Mouse (Mus musculus) forebrain, embryonic 16.5 days (tissue): ENCODE data around the gene Fam171a2. TPM values are rescaled to one million over a fixed set of nuclear protein-coding genes. Genes with fewer than 3 reads are reported as not detected.

Experiments
- ATAC-seq: fragments of 200-750 bp; cut with Nextera tagmentation; 2 replicates; pipeline ENCODE4 v1.8.0; 2017; ENCODE audit warnings: mild to moderate bottlenecking, moderate library complexity
- H3K27ac ChIP-seq: fragments of 300-500 bp; sonication (generic); 2 replicates; pipeline ENCODE4 v1.5.1; 2014; ENCODE audit warnings: low read length, control low read depth
- H3K27me3 ChIP-seq: fragments of 300-500 bp; sonication (generic); replicated peaks from 2 replicates; pipeline ENCODE4 v1.6.1; 2014; ENCODE audit warnings: low read length; ENCODE audit not compliant: control insufficient read depth, insufficient read depth
- H3K36me3 ChIP-seq: fragments of 300-500 bp; sonication (generic); 2 replicates; pipeline ENCODE4 v1.6.1; 2014; ENCODE audit not compliant: control insufficient read depth, insufficient read depth
- H3K4me1 ChIP-seq: fragments of 300-500 bp; sonication (generic); replicated peaks from 2 replicates; pipeline ENCODE4 v1.6.1; 2014; ENCODE audit warnings: low read length; ENCODE audit not compliant: control insufficient read depth, insufficient read depth
- H3K4me2 ChIP-seq: fragments of 300-500 bp; sonication (generic); 2 replicates; pipeline ENCODE4 v1.6.1; 2014; ENCODE audit warnings: mild to moderate bottlenecking, low read length, control low read depth
- H3K4me3 ChIP-seq: fragments of 300-500 bp; sonication (generic); replicated peaks from 2 replicates; pipeline ENCODE4 v1.5.1; 2014; ENCODE audit warnings: mild to moderate bottlenecking, low read length, control low read depth
- H3K9ac ChIP-seq: fragments of 300-500 bp; sonication (generic); replicated peaks from 2 replicates; pipeline ENCODE4 v1.6.1; 2014; ENCODE audit warnings: low read depth, low read length, control low read depth
- H3K9me3 ChIP-seq: fragments of 300-500 bp; sonication (generic); 2 replicates; pipeline ENCODE4 v1.6.1; 2016; ENCODE audit warnings: low read length; ENCODE audit not compliant: control insufficient read depth
- WGBS: fragments of 180-500 bp; shearing (Covaris S2); extraction: QIAGEN DNeasy Blood & Tissue Kit; methylation state at CpG from one replicate; pipeline ENCODE4 v1.1.7; 2014; 5-methylcytosine and 5-hydroxymethylcytosine counted together
- polyA plus RNA-seq: library from polyadenylated mRNA; unstranded; fragments of >200 nt; fragmentation: Nextera tagmentation; extraction: Ambion mirVana; gene quantifications from 2 replicates; pipeline ENCODE4 v1.2.1, GENCODE M21; 2015

Fam171a2 gene
- polyA plus RNA-seq, 1 experiment from 2014 or later = 17.8 TPM

DNA sequence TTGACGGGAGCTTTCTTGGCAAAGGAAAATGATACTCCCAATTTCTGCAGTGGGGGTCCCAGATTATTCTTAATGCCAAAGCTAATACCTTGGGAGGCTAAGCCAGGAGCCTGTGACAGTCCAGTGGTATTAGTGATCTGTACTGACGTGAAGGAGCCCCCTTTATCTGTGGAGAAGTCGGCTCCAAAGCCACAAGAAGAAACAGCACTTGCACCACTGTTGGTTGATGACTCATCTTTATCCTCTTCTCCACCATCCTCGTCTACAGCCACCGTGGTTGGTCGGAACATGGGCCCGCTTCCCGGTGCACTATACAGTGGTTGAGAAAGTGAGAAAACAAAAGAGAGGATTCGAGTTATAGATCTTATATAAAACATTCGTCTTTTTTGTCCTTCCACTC lies 34.3 kb upstream of the Fam171a2 start:
- no peak overlapping the region for H3K27ac ChIP-seq
- H3K4me2 ChIP-seq = no peak overlapping the region
- 92% methylated on average over 10 of the region's 10 CpGs for WGBS
- H3K9ac ChIP-seq = no peak overlapping the region
- H3K4me1 ChIP-seq = no peaks in the 10 kb centered on the region
- H3K36me3 ChIP-seq = peaks cover 26% of the 10 kb centered on the region
- H3K9me3 ChIP-seq = no peaks in the 10 kb centered on the region
- no peaks in the 10 kb centered on the region for H3K27me3 ChIP-seq
- no peak overlapping the region for H3K4me3 ChIP-seq
- no peak for ATAC-seq

DNA sequence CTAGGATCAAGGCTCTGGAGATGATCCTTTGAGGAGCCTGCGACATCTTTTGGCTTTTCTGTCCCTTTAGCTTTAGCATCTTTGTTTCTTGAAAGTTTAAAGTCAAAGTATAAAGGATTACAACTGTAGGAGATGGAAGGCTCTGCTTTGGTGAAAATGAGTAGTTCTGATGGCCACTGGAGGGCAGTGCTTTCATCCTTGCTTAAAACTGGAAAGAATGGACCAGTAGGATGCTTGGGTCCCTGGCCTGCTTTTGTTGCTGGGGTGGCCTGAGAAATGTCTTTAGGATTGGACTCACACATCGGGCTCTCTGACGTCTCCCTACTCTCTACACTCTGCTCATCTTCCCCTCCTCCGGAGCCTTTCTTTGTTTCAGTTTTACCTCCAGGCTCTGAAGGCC lies 33.4 kb upstream of the Fam171a2 start:
- WGBS = 91% methylated on average over 4 of the region's 4 CpGs
- no peak for ATAC-seq
- Histone ChIP-seq H3K4me2 (no peak overlapping the region), H3K36me3 (peaks cover 22% of the 10 kb centered on the region), H3K4me3 (no peak overlapping the region), H3K9ac (no peak overlapping the region), H3K27me3 (no peaks in the 10 kb centered on the region), H3K9me3 (no peaks in the 10 kb centered on the region), H3K27ac (no peak overlapping the region), H3K4me1 (no peaks in the 10 kb centered on the region)

DNA sequence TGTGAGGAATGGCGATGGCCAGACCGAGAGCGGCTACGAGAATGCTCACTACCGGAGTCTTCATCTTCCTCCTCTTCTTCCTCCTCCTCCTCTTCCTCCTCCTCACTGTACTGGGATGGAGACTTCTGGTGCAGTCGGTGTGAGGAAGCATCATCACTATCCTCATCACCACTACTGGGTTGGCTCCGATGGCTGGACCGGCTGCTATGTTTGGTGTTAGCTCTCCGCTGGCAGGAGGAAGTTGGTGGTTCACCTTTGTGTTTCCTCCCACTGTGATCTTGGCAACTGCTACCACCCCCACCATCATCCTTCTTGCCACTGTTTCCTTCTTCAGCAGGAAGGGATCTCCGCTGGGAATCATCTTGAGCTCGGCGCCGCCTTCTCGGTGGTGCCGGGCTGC lies 32.6 kb upstream of the Fam171a2 start:
- Histone ChIP-seq H3K4me1 (no peaks in the 10 kb centered on the region), H3K27me3 (no peaks in the 10 kb centered on the region), H3K27ac (no peak overlapping the region), H3K4me3 (no peak overlapping the region), H3K36me3 (peaks cover 22% of the 10 kb centered on the region), H3K9me3 (no peaks in the 10 kb centered on the region), H3K9ac (no peak overlapping the region), H3K4me2 (no peak overlapping the region)
- 98% methylated on average over 15 of the region's 15 CpGs for WGBS
- ATAC-seq = no peak

DNA sequence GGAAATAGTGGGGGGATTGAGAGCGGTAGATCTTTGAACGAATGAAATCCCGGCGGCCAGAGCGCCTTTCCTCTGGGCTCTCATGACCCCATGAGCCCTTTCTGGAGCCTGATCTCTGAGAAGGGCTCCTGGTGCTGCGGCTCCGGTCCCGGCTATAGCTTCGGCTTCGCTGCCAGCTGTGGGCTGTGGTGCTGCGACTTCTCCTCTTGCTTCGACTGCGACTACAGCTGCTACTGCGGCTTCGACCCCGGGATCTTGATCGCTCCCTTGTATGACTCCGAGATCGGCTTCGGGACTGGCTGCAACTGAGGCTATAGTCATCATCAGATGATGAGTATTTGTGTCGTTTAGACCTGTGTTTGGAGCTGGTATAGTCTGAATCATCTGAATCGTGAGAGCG lies 32.1 kb upstream of the Fam171a2 start:
- no peak overlapping the region for H3K4me3 ChIP-seq
- H3K36me3 ChIP-seq = peaks cover 21% of the 10 kb centered on the region
- no peak overlapping the region for H3K27ac ChIP-seq
- no peak overlapping the region for H3K4me2 ChIP-seq
- 95% methylated on average over 23 of the region's 23 CpGs for WGBS
- H3K4me1 ChIP-seq = no peaks in the 10 kb centered on the region
- H3K9me3 ChIP-seq = no peaks in the 10 kb centered on the region
- no peak overlapping the region for H3K9ac ChIP-seq
- ATAC-seq = no peak
- H3K27me3 ChIP-seq = no peaks in the 10 kb centered on the region

DNA sequence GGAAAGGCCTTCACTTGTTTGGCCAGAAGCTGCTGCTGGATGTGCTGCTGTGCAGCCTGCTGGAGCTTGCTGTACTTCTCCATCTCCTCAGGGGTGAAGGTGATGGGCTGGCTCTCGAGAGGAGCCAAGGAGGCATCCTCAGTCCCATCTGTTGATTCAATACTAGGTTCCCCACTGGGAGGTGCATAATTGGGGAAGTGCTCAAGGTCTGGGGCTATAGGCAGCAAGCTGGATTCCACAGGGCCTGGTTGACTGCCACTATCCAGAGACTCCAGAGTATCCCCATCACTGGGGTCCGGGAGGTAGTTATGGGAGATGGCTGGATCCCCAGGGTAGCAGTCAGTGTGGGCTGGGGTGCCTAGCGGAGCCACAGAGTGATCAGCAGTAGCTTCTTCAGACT lies 31.2 kb upstream of the Fam171a2 start:
- WGBS = 86% methylated on average over 3 of the region's 3 CpGs
- H3K27ac ChIP-seq = no peak overlapping the region
- H3K4me3 ChIP-seq = no peak overlapping the region
- no peak overlapping the region for H3K4me2 ChIP-seq
- ATAC-seq = no peak
- H3K27me3 ChIP-seq = no peaks in the 10 kb centered on the region
- no peaks in the 10 kb centered on the region for H3K9me3 ChIP-seq
- H3K9ac ChIP-seq = no peak overlapping the region
- no peaks in the 10 kb centered on the region for H3K4me1 ChIP-seq
- H3K36me3 ChIP-seq = peaks cover 19% of the 10 kb centered on the region

DNA sequence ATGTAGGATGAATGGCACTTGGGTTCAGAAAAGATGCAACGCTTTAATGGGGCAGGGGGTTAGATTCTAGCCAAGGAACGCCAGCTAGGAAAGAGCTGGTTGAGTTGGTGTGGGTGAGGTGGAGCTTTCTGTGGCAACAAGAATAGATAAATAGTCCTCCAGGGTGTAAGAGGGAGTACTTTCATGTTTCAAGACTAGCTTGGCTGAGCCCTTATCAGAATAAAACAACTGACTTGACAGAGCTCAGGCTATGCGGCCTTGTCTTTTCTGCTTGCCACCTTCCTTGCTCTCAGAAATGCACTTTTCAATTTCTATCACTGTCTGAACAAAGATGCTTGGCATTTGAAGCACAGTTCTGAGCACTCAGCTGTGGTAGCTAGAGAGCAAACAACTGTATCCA lies 27.5 kb upstream of the Fam171a2 start:
- H3K9ac ChIP-seq = no peak overlapping the region
- no peak for ATAC-seq
- H3K4me3 ChIP-seq = no peak overlapping the region
- H3K4me1 ChIP-seq = no peaks in the 10 kb centered on the region
- H3K27me3 ChIP-seq = no peaks in the 10 kb centered on the region
- no peak overlapping the region for H3K4me2 ChIP-seq
- no peaks in the 10 kb centered on the region for H3K9me3 ChIP-seq
- WGBS = 94% methylated on average over 3 of the region's 3 CpGs
- 0 out of 2 replicates have a peak, but pooled peaks cover 4% of the 10 kb centered on the region for H3K36me3 ChIP-seq
- no peak overlapping the region for H3K27ac ChIP-seq

DNA sequence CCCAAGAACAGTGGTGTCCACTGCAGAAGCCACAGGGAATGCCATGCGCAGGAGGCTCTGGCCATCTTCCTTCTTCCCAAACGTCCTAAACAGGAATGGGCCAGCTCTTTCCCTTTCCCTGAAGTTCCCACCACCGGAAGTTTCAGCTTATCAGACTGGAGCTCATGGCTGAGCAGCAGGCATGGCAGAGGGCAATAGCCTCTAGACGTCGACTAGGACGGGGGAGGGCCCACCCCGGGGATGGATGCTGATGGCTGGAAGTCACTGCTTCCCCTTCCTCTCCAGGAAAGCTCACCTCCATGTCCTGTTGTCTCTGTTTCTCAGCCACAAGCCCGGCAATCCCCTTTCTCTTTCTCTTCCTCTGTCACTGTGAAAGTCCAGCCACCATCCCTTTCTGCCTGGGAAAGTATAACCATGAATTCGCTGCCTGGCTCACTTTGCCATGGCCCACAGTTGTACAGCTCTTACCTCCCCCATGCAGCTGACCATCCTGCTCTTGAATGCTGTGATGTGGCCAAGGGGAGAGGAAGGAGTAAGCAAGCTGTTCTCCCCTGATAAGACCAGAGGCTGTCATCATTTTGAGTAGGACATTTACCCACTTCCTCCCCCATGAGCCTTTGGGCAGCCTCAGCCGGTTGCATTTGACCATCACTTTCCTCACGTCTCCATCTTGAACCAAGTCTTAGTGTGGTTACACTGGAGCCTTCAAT lies 22.3 kb upstream of the Fam171a2 start, which contains the start of gene Itga2b:
Gene Itga2b (minus strand): TSS at position 475 of the 710 bp plus-strand sequence.
- Histone ChIP-seq H3K27ac (no peak within 1 kb of the TSS), H3K9me3 (no peaks in the 10 kb centered on the region), H3K27me3 (no peaks in the 10 kb centered on the region), H3K9ac (no peak within 1 kb of the TSS), H3K36me3 (no peaks in the 10 kb centered on the region), H3K4me2 (no peak within 1 kb of the TSS), H3K4me3 (no peak within 1 kb of the TSS), H3K4me1 (peaks cover 14% of the 10 kb centered on the region)
- no peak for ATAC-seq
- WGBS = 73% methylated on average over 11 of the region's 11 CpGs

DNA sequence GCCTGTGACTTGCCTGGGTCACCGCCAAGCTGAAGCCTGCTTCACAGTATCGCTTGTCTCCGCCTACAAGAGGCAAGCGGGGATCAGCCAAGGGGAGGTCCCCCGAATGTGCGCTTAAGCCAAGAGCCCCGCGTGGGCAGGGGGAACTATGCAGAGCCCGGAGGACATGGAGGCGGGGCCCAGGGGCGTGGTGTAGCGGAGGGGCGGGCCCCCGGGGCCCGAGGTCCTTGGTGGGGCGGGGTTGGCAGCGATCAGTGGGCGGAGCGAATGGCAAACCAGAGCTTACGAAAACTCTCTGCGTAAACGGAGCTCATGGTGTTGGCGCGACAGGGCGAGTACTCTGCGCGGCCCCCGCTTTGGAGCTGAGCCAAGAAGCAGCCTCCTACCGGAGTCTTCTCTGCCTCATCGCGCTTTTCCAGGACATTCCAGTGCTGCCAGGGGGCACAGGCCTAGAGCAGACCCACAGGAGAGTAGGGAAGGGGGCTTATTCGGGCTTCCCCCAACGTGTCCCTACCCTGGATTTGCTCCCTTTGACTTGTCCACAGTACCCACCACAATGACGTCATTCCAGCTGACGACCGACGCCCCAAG lies 19.7 kb upstream of the Fam171a2 start:
- peak overlapping the region; percentile 26; the same call in 1 of the 2 replicates for H3K27ac ChIP-seq
- under 1% methylated on average over 37 of the region's 37 CpGs for WGBS
- peak overlapping the region; percentile 47 for H3K9ac ChIP-seq
- H3K36me3 ChIP-seq = no peaks in the 10 kb centered on the region
- ATAC-seq = peak; percentile 92
- no peaks in the 10 kb centered on the region for H3K27me3 ChIP-seq
- no peaks in the 10 kb centered on the region for H3K9me3 ChIP-seq
- H3K4me2 ChIP-seq = peak overlapping the region; percentile 68
- peak overlapping the region; percentile 45 for H3K4me3 ChIP-seq
- peaks cover 14% of the 10 kb centered on the region for H3K4me1 ChIP-seq

DNA sequence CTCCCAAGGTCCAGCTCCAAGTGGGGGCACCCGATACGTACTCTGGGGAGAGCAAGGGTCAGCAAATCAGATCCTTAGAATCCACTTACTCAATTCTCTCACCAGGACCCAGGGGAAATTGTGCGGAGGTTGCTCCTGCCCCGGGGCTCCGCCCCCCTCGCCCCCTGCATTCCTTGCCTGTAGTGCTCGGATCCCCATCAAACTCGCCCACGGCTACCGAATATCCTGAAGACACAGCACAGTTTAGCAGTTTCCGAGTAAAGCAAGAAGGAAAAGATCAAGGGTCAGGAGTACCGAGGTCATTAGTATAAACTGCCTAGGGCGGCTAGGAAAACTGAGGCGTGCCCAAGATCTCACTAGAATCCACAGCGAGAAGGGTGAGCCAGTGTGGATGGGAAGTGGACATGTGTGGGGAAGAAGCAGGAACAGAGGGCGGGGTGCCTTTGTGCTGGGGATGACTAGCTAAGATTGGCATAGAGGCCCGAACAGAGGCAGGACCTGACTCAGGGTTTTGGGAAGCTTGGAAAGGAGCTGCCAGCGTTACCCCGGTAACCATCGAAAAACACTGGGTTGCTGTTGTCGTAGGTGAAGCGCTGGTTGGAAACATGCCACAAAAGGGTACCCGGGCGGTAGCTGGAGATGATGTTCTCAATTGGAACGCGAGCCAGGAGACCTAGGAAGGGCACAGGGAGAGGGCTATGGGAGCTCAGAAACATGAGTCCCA lies 18.4 kb upstream of the Fam171a2 start:
- H3K4me1 ChIP-seq = peaks cover 14% of the 10 kb centered on the region
- H3K27ac ChIP-seq = no peak overlapping the region
- H3K9ac ChIP-seq = 0 out of 2 replicates have a peak overlapping the region, but pooled peaks have one; percentile 7
- H3K36me3 ChIP-seq = no peaks in the 10 kb centered on the region
- H3K27me3 ChIP-seq = no peaks in the 10 kb centered on the region
- H3K4me2 ChIP-seq = peak overlapping the region; percentile 1; the same call in 1 of the 2 replicates
- 10% methylated on average over 26 of the region's 26 CpGs for WGBS
- H3K9me3 ChIP-seq = no peaks in the 10 kb centered on the region
- ATAC-seq = peak; percentile 35; the same call in 1 of the 2 replicates
- H3K4me3 ChIP-seq = no peak overlapping the region
